Mouse (Mus musculus): ENCODE results near the gene Spred1.
"Not testable (repeated sequence)": the region's sequence is repeated elsewhere in the genome, so short reads cannot be mapped to it uniquely, and the experiment has no call there.

Gene Spred1

DNA sequence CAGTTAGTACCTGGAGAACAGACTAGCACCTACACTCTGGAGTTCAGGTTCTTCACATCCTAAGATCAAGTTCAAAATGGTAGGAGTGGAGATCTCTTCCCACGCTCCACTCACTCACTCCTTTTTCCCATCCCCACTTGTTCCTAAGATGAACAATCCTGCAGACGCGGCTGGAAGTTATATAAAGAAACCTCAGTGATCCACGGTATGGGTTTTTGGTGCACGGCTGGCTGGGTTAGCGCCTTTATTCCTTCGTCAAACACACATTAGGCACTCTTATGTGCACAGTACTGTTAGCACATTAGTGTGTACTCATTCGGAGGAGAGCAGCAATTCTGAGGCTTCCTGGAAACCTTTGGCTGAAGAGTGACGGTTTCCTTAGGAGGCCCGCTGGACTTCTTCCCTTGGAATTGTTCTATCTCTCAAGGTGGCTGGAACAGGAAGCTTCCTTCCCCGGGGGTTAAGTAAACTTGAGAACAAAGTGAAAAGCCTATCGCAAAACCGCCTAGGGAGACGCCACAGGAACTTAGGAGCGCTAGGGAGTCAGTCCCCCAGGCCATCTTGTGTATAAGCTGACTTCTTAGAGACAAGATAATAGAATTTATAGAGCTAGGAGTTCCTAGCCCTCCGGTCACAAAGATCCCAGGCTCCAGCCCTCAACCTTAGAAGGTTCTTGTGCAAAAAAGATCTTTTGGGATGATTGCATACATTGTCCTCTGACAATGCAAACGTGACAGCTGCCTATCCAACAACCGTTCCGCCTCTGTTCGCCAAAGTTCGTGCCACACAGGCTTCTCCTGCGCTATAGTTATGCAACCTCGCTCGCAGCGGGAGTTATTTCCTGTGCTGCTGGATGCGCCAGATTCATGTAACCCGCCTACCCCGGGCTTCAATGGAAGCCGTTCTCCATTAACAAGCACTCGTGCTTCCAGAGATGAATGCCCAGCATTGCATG lies 1.6 kb upstream of the Spred1 start:
- DNase-seq (ENCODE audit: low read depth, low spot score) = peak; percentile 25

DNA sequence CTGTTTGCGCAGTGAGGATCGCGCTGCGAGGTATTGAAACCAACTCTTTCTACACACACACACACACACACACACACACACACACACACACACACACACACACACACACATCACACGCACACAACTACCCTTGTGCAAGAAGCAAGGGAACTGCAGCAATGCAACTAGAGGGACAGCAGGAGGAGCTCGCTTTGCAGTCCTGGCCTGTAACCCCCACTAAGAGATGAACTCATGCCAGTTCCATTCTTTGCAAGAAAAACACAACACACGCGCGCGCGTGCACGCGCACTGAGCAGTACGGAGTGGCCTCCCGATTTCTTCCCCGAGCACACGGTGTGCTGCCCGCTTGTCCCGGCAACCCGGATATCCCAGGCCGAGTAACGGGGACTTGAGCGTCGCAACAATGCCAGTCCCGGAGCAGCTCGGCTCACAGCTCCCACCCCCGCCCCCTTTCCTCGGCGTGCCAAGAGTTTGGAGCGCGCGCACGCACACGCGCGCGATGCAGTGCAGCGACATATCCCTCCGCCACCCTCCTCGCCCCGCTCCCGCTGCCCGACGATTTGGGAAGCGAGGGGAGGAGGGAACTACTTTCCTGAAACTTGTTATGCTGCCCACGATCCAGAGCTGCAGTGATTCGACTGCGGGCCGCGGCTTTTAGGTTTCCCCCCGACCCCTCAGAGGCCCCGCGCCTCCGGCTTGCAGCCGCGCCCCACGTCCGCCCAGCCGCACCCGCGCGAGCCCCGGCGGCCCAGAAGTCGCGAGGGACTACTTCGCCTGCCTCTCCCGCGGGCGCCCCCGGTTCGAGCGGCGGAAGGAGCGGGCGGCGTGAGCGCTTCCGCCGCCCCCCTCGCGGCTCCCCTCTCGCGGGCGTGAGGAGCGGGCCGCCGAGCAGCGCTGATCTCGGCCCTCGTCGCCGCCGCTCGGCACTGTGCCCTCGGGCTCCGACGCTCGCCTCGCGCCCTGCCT lies 645 bp upstream of the Spred1 start:
- DNase-seq (ENCODE audit: low read depth, low spot score) = peak; percentile 92

DNA sequence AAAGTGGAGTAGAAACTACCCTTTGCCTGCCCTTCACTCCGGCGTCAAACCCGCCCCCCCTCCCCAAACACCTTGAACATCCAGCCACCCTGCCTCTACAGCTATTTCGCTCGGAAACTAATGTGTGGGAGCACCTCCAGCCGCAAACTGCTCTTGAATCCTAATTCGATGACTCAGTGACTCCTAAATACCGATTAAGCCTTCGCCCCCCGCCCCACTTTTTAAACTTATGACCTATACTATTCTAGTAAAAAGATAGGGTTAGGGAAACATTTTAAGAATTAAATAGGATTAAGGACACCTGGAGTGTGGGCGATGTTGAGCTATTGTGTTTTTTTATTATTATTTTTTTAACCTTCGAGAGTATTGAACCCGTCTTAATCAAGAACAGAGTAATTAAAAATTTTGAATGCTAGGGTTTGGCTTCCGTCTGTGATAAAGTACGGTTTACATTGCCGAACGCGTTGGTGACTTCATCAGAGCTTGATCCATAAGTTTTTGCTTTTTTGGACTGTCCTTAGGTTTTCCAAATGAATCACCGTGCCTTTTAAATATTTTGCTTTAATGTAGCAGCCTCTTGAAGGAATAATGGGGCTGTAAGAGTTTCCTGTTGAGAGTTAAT lies 921 bp downstream of the Spred1 start:
- DNase-seq (ENCODE audit: low read depth, low spot score) = no peak

DNA sequence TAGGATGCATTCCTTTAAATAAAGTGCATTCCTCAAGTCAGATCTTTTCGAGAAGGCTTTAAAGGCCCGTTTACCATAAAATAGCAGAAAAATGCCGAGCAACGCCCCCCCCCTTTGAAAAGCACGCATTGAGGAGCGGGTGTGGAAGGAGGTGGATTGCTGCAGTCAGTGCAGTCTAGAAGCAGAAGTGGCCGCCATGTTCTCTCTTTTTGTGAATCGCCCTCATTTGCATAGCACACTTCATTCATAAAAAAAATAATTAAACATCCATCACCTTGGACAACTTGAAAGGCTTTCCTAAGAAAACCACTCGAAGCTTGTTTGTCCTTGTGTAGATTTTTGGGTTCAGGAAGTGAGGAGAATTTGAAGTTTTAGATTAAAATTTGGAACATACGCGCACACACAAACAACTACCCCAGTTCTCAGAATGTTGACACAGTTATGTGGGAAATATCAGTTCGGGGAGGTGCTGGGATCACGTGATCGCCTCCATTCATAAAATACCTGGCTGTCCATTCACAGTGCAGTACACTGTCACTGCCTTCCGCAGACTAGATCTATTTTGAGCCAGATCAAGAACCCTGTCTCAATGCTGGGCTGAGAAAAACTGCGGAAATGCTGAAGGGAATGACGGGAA lies 1.6 kb downstream of the Spred1 start:
- peak; percentile 55 for DNase-seq (ENCODE audit: low read depth, low spot score)

DNA sequence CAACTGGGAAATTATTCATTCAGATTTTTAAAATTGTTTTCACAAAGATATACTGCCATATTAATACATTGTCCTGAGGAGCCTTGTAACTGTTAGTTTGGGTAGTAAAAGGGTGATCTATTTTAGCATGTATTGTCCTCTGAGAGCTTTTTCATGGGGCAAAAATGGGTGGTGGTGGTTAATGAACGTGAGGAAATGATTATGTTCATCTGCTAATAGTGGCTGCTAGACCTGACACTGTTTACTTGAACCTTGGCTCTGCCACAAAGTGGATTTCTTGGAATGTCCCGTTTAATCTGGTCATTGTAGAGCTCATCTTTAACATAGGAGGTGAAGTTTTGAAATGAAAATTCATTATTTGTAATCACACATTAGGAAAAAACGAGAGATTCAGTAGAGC lies 2.5 kb downstream of the Spred1 start:
- no peak for DNase-seq (ENCODE audit: low read depth, low spot score)

DNA sequence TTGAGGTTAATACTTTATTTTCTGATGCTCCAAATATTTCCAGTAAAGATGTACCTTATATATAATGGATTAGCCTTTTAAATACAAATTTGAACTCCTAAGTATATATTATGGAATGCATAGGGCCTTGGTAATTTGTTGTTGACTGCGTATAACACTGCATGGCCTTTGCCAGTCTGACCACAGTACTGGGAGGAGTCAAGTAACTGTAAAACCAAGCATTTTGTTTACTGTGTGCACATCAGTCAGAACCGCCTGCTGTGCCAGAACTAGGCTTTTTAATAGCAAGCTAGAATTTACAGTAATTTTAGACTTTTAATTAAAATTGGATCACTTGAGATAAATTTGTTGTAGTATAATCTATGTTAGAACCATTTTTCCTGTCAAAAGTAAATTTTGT lies 3.7 kb downstream of the Spred1 start:
- no peak for DNase-seq (ENCODE audit: low read depth, low spot score)

DNA sequence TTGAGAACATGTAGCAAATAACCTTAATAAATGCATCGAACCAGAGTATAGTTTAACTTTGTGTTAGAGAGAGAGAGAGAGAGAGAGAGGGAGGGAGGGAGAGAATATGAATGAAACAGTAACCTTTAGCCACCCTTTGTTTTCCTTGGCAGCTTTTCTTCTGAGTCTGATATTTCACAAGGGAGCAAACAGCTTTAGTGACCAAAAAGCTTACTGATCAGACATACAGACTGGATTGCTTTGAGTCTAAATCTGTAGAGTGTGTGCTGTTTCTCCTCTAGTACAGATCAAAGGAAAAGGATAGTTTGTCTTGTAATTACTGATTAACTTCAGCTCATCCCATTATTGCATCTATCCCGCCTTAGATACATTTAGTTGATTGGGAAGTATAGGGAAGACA lies 8.0 kb downstream of the Spred1 start:
- no peak for DNase-seq (ENCODE audit: low read depth, low spot score)

DNA sequence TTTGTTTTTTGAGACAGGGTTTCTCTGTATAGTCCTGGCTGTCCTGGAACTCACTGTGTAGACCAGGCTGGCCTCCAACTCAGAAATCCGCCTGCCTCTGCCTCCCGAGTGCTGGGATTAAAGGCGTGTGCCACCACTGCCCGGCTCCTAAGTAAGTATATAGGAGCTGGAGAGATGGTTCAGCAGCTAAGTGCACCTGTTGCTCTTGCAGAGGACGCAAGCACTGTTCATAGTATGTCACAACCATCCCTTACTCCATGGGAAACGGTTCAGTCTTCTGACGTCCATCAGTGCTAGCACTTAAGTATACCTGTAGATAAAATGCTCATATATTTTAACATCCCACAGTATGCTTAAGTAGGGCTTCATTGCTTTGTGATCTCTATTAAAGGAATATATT lies 9.9 kb downstream of the Spred1 start:
- not testable (repeated sequence) for DNase-seq (ENCODE audit: low read depth, low spot score)

DNA sequence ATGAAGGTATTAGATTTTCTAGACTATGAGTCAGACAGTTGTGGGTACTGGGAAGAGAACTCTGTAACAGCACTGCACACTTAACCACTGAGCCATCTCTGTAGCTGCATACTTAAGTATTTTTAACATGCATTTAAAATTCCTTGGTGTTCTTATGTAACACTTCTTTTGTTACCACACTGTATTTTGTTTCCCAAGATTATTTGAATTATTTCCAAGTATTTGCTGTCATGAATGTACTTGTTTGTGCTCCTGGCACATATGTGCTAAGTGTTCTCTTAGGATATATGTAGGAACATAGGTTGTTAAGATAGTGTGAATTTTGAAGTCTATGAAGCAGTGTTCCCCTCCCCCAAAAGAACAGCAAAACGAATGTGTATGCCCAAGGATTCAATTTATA lies 10.7 kb downstream of the Spred1 start:
- DNase-seq (ENCODE audit: low read depth, low spot score) = no peak

DNA sequence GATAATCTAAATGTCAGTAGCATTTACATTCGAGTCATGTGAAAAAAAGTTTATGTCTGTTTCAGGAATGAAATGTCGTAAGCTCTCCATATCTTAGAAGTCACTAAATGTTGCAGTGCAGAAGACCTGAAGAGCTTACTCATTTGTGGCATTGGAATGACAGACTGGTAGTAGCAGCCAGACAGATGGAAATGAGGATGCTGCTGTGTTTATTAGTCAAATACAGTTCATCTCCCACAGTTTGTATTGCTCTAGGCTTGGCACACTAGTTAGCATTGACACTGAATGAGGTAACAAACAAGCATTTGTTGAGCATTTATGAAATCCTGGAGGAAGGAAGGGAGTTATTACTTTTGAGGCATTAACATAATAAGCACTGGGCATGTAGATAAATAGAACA lies 12.4 kb downstream of the Spred1 start:
- DNase-seq (ENCODE audit: low read depth, low spot score) = no peak

DNA sequence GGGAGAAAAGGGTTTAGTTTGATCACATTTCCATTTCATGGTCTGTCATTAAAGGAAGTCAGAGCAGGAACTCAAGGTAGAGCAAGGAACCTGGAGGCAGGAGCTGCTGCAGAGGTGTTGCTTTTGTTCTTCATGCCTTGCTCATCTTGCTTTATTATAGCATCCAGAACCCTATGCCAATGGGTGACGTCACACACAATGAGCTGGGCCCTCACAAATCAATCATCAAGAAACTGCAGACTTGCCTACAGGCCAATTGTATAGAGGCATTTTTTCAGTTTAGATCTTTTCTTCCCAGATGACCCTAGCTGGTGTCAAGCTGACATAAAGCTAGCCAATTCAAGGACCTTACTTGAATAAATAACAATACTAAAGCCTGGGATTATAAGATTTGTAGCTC lies 16.6 kb downstream of the Spred1 start:
- DNase-seq (ENCODE audit: low read depth, low spot score) = no peak

DNA sequence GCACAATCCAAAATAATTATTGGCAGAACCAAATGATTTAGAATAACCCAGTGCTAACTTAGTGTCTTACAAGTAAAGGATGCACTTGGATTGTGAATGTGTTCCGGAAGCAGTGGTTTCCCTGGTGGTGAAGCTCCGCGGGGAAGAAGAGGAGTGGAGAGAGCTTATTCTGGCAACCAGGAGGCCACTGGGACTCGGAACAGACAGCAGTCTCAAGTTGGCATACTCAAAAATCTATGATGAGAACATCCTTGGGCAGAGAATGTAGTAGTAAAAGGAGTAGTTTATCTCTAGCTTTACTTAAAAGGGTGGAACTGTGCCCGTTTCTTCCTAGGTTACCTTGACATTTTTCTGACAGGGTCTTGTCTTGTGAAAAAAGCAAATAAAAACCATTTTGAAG lies 17.8 kb downstream of the Spred1 start:
- no peak for DNase-seq (ENCODE audit: low read depth, low spot score)

DNA sequence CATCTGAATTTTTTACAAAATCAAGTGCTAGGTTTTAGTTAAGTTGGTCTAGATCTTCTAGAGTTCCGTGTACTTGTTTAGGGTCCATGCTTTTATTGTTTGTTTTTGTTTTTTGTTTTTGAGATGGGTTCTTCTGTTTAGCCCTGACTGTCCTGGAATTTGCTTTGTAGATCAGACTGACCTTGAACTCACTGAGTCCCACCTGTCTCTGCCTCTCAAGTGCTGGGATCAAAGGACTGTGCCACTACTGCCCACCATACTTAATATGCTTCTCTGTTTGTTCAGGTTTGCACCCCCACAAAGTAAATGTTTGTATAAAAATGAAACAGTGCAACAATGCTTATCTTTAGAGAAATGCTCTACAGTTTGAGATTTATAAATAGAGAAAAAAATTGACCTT lies 18.8 kb downstream of the Spred1 start:
- DNase-seq (ENCODE audit: low read depth, low spot score) = no peak

DNA sequence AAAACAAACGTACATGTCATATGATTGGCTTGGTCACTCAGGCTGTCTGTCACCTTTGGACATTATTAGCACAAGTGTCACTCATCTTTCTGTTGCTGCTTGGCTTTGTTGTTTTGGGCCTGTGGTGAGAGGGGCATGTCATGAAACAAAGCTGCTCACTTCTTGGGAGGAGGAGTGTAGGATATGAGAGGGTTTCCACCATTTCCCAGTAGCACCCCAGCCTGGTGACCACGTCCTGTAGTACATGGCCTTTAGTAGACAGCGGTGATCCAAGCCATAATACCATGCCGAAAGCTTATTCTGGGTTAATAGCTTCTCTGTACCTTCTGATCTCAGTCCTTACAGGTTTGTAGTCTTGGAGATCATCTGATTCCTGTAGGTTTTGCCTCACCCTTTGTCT lies 21.9 kb downstream of the Spred1 start:
- DNase-seq (ENCODE audit: low read depth, low spot score) = no peak

DNA sequence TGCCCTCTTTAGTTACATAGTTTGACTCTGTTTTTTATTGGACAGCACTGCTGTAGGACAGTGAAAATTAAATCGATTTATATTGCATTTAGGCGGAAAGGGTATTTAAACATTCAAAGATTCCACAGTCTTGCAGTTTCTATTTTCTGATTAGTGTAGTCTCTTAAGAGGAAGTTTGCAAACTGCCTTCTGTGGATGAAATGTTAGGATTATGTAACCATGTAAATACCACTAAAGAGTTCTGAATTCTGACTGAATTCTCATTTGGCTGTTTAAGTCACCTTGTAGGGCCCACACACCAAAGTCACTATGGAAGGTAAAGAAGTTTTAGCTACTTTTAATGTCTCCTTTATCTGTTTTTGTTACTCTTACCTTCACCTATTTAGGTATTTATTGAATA lies 24.9 kb downstream of the Spred1 start:
- DNase-seq (ENCODE audit: low read depth, low spot score) = no peak

DNA sequence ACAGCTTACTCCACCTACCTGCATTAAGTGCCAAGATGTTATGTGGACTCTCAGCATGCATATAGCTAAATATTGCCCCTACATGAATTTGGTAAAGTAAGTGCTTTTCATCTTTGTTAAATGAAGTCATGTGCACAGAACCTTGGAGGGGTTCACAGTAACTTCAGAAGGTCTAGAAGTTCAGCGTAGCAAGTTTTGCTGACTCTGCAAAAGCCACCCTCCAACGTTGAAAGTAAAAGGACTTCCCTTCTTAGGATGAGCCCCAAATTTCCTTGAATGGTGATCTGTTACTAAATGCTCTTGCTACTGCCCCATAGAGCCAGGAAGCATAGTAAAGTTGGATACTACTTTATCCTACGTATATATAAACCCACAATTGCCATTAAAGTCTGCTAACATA lies 25.4 kb downstream of the Spred1 start:
- no peak for DNase-seq (ENCODE audit: low read depth, low spot score)

DNA sequence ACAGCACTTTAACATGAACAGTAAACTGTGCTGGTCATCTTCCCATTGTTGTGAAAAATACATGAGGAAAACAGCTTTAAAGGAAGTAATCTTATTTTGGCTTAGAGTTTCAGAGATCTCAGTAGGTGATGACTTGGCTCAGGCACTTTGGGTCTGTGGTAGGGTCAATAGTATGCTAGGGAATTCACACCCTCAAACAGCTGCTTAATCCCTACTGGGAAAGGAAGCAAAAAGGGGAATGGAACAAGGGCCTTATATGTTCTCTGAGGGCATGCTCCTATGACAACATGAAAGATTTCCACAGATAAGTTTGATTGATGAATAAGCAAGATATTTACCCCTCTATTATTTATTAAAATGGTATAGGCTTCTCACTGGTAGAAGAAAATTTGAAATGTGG lies 31.0 kb downstream of the Spred1 start:
- DNase-seq (ENCODE audit: low read depth, low spot score) = no peak

DNA sequence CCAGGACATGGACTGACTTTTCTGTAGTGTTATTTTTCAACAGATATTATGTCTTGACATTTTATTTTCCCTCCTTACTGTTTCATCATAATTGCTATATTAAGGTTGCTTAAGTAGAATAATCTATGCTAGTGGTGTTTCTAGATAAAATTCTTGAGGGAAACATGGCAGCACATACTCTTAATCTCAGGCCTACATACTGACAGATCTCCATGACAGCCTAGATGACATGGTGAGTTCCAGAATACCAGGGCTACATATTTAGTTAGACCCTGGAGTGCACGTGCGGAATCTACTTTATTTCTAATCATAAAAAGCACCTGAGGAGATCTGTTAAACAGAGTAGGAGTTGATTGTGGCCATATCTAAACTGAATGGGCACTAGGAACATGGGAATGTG lies 47.2 kb downstream of the Spred1 start:
- DNase-seq (ENCODE audit: low read depth, low spot score) = no peak

DNA sequence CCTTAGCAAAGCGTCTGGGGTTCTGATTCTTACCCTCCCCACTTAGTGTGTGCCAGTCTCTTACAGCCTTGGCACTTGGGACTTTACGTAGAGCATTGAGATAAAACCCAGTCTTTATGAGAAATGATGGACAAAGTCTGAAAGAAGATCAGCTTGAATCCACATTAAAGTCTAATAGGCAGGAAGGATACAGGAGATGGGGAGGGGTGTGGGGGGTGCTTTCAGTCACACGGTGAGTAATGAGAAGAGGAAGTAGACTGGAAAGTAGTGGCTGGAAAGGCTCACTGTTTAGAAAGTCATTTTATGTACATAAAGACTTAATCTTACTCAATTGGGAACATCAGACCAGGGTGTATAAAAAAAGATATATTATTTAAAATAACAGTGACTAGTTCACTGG lies 47.9 kb downstream of the Spred1 start:
- no peak for DNase-seq (ENCODE audit: low read depth, low spot score)

DNA sequence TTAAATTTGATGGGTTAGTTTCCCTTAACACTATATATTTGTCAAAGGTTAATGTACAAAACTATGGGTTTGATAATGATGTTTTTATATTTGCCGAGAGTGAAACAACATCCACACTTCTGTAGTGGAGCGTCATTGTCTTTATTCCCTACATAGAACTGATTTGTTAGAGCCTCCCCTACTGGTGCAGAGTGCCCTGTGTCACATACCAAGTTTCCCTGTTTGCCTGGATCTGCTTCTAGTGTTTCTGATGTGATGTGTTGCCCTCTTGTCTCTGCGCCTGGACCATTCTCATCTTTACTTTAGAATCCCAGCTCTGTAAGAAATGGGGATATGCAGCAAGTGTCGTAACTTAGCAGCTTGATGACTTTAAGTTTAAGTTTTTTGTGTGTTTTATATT lies 51.8 kb downstream of the Spred1 start:
- no peak for DNase-seq (ENCODE audit: low read depth, low spot score)

DNA sequence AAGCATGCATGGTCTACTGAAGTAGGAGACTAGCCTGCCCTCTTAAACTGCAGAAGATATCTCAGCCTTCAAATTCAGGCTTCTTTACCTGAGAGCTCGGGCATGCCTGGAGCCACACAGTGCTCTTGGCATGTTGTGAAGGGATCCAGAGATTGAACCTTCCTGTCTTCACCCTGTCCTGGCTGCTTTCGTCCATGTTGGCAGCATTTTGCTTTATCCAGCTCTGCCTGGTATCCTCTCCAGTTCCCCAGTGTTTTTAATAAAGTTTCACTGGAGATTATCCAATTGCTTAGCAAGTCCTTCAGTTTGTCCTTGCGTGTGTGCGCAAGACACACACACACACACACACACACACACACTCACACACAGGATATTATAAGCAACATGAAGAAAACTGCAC lies 54.9 kb downstream of the Spred1 start:
- no peak for DNase-seq (ENCODE audit: low read depth, low spot score)

DNA sequence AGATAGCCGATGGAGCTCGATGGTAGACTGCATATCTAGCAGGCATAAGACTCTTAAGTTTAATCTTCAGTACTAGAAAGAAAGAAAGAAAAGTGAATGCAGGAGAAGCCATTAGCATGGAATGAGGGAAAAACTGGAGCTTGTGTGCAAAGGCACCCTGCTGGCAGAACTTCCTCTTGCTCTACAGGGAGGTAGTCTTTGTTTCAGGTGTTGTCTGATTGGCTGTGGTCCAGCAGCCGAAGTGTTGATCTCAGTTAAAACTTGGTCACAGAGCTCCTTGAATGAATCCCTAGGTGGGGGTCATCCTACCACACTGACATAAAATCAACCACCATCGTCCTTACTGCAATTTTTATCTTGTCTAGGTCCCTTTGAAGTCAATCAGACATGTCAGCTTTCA lies 55.8 kb downstream of the Spred1 start:
- DNase-seq (ENCODE audit: low read depth, low spot score) = no peak
